Mouse (Mus musculus) B cell, adult (primary cell): ENCODE data around the gene P3h3. TPM values are rescaled to one million over a fixed set of nuclear protein-coding genes. Genes with fewer than 3 reads are reported as not detected.

Experiments
- total RNA-seq: library from RNA; stranded (reverse); gene quantifications from 4 replicates; pipeline ENCODE4 v1.2.4, GENCODE M21; 2023; ENCODE audit not compliant: inconsistent age

Gene P3h3
- total RNA-seq: 0.19 to 0.51 TPM in 2 of 4 replicates, not detected in the others

DNA sequence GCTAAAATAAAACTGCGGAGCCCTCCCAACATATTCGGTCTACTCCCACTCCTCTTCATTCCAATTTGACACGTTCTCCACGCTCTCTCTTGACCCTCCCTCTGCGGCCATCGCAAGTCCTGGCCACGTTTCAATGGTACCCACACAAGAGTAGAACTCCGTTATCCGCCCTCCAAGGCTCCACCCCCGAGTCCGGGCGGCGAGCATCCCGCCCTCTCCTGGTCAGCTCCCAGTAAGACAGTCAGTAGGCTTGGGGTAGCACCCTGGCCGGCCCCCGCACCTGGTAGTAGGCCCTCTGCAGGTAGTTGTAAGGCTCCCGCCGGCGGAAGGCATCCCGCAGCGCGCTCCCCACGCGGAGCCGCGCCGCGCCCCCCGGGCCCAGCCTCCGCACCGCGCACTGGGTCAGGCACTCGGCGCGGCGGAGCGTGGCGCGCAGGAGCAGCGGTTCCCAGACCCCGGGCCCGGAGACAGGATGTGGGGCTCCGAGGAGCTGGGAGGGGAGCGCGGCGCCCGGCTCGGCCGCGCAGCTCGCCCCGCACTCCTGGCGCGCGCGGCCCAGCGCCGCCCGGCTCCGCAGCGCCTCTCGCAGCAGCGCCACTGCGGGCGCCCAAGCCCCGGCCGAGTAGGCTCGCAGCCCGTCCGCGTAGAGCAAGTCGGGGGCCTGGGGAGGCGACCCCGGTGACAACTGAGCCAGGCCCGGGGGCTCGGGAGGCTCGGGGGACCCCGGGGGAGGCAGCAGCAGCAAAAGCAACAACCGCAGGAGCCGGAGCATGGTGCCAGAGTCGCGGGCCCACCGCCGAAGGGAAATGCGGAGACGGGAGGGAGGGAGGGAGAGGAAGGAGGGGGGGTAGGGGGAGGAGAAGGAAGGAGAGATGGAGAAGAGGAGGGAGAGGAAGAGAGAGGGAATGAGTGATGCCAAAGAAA is at the start of gene P3h3:
Gene P3h3 (minus strand): TSS at position 837 of the 924 bp plus-strand sequence.

DNA sequence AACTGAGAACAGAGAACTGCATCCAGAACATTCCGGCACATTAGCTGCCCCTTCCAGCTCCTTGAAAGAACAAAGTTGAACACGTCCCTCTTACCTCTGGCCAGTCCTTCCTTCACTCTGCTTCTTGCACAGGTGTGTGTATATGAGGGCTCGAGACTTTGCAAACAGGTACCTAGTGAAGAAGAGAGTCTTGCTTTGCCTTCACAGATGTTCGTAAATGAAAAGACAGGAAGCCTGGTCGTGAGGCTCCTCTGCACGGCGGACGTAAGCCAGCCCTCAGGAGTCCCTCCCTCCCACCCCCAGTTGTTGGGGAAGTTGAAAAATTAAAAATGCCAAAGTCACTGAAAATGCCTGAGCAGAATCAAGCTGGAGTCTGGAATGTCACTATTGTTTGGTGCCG is 30.4 kb upstream of the P3h3 start, which contains the start of gene Cd4:
Gene Cd4 (minus strand): TSS at position 236 of the 400 bp plus-strand sequence.

DNA sequence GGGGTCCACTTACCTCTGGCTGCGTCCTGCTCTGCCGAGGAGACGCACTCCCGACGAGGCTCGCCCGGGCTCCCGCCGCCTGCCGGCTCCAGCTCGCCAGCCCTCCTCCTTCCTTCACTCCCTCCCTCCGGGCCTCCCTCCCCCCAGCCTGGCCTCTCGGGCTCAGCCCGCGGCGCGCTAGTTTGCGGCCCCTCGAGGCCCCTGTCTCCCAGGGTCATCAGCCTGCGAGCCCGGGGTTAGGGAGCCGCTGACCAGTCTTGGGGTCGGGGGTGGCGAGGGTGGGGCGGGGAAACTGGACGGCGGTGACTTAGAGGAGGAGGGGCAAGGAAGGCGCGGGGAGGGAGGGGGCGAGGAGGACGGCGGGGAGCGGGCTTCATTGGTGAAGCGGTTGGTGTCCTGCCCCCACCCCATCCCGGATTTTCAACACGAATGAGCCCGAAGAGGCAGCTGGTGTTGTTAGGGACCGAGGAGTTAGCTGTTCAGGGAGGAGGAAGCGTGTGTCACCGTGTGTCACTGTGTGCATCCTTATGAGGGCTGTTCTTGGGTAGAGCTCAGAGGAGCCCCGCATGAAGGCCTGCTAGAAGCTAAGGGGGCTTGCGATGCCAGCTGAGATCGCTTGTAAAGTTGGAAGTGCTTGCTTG is 6.2 kb upstream of the P3h3 start, which contains the start of gene Gpr162:
Gene Gpr162 (minus strand): TSS at position 326 of the 641 bp plus-strand sequence.

DNA sequence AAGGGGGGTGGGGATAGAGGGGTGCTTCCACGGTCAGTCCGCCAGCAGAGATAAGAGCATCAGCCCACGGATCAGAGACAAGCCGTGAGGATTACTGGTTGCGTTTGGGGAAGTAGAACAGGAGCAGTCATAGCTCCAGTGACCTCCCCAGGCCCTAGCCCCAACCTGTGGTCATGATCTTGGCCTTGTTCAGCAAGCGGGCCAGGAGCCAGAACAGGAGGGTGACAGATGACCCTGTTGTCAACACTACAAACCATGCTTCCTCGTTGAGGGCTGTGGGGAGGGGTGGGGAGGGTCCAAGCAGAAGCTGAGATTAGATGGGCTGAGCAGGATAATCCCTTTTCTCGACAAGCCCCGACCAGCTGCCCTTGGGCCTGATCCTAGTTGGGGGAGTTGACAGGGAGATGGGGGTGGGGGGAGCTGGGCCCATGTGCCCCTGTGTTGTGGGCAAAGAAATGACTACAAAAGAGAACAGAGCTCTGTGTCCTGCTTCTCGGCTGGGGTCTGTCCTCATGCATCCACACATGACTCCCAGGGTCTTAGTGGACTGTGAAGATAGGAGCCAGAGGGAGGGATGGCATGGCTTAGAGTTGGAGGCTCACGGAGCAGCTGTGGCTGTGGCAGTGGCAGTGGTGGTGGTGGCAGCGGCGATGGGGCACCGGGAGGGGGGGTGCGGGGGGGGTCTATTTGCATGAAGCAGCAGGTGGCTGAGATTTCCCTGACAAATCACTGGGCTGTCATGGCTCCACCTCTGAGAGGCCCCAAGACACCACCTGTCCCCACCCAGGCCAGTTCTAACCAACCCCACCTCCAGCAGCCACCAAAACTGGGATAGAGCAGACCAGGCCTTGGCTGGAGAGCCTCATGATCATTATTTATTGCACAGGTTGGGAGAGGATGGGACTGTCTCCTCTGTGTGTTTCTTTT is 17.0 kb downstream of the P3h3 start, which contains the start of gene Gnb3:
Gene Gnb3 (minus strand): TSS at position 35 of the 927 bp plus-strand sequence.

DNA sequence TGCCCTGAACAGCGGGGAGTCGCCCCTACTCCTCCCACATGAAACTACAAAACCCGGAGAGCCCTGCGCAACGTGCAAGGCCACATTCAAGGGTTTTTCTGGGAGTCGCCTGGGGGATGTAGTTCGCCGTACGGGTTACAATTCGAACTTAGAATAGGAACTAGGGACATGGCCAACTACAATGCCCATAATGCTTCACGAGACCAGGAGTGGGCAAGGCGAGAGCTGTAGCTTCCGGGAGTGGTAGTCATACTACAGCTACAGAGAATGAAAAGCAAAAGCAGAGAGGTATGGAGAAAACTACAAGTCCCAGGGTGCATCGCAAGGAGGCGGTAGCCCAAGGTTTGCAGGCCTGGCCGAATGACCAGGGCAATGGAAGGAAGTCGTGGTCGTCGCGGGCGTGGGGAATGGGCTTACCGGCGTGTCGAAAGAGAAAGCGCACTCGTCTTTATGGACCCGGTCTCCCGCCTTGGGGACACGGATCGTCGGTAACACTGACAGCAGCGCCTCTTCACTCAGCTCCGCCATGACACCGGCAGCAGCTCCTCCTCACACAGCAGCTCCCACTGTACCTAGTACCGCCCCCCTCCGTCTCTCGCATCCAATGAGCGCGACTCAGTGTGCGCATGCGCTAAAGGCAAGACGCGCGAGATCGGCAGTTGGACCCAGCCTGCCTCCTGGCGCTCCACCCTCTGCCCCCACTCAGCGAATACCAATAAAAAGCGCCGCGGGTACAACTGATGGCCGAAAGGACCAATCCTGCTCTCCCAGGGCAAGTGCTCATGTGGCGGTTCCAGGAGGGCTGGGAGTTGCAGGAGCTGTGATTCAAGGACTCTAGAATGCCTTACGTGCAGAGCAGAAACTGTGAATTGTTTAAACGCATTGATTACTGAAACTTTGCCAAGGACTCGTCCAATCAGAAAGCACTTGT is 28.4 kb downstream of the P3h3 start, which contains the start of the genes Usp5 and Cdca3:
Gene Usp5 (minus strand): TSS at position 617 of the 931 bp plus-strand sequence.
Gene Cdca3 (plus strand): TSS at position 680 of the 931 bp plus-strand sequence.

DNA sequence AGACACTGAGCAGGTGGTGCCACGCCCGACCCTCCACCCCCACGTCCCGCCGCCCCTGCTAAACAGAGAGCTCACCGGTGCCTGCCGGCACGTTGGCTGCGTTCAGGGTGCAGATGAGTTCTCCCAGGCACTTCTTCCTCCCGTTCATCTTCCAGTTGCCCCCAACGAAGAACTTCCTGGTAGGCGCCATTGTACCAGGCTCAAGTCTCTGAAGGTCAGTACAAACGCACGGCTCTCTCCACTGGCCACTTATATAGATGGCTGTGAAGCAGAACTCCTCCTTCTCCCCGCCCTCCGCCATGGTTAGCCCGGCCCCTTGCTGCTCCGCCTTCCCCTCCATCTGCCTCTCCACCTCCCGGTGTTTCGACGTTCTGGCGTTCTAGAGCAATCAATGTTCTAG is 43.6 kb downstream of the P3h3 start, which contains the start of gene Tpi1:
Gene Tpi1 (minus strand): TSS at position 364 of the 400 bp plus-strand sequence.

DNA sequence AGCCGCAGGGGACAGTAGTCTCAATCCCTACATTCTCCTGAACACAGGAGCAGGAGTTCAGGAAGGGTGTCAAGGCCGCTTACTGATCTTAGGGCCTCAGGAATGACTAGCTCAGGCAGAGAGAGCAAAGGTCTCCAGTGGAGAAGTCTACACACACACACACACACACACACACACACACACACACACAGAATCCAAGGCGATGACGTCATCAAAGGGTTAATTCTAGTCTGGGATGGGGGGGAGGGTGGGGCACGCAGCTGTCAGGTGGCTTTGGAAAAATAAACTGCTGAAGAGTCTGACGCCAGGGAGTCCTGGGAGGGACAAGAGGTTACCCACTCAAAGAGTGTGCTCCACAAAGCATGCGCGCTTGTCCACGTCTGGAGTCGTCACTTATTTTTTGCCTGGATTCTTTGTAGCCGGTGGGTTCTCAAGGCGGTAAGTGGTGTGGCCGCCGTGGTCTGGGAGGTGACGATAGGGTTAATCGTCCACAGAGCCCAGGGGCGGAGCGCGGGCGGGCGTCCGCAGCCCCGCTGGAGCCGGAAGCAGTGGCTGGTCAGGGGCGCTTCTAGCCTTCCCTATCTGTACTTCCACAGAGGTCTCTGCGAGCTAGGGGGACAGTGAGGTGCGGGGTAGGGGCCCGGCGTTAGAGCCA is 49.1 kb downstream of the P3h3 start, which contains the start of gene Spsb2:
Gene Spsb2 (plus strand): TSS at position 304 of the 655 bp plus-strand sequence.

Other genes with a start within 250 kb of the P3h3 start
- gene C1s2, start 221.7 kb downstream of the P3h3 start, total RNA-seq: not detected in 4 replicates
- 44.7 to 51.8 TPM (median 50.1 TPM) in 4 replicates for gene Lpcat3, start 194.7 kb downstream of the P3h3 start, total RNA-seq
- gene Emg1, start 145.6 kb downstream of the P3h3 start, total RNA-seq: 116 to 132 TPM (median 125 TPM) in 4 replicates
- 223 to 242 TPM (median 231 TPM) in 4 replicates for gene Phb2, start 145.4 kb downstream of the P3h3 start, total RNA-seq
- 597 to 656 TPM (median 630 TPM) in 4 replicates for gene Ptpn6, start 119.0 kb downstream of the P3h3 start, total RNA-seq
- gene Grcc10, start 116.4 kb downstream of the P3h3 start, total RNA-seq: 253 to 263 TPM (median 258 TPM) in 4 replicates
- 0.16 to 2.3 TPM in 2 of 4 replicates, not detected in the others for gene Gm45234, start 101.7 kb downstream of the P3h3 start, total RNA-seq
- 21.1 to 30.7 TPM (median 28.7 TPM) in 4 replicates for gene Atn1, start 101.2 kb downstream of the P3h3 start, total RNA-seq
- 3.9 to 7.0 TPM (median 6.0 TPM) in 4 replicates for gene Eno2, start 88.1 kb downstream of the P3h3 start, total RNA-seq
- gene Lrrc23, start 78.0 kb downstream of the P3h3 start, total RNA-seq: 3.5 to 4.3 TPM (median 3.9 TPM) in 4 replicates
- gene Spsb2, start 49.1 kb downstream of the P3h3 start, total RNA-seq: 4.3 to 8.0 TPM (median 5.3 TPM) in 4 replicates
- gene Tpi1, start 43.5 kb downstream of the P3h3 start, total RNA-seq: 53.5 to 62.9 TPM (median 57.4 TPM) in 4 replicates
- gene Usp5, start 28.3 kb downstream of the P3h3 start, total RNA-seq: 67.6 to 86.7 TPM (median 79.3 TPM) in 4 replicates
- gene Cdca3, start 28.2 kb downstream of the P3h3 start, total RNA-seq: 2.7 to 6.3 TPM (median 4.4 TPM) in 4 replicates
- gene Gnb3, start 17.5 kb downstream of the P3h3 start, total RNA-seq: 0.29 to 0.30 TPM in 2 of 4 replicates, not detected in the others
- gene Gpr162, start 6.2 kb upstream of the P3h3 start, total RNA-seq: 0.51 to 0.99 TPM (median 0.79 TPM) in 4 replicates
- 0.35 to 0.93 TPM (median 0.60 TPM) in 4 replicates for gene Cd4, start 30.5 kb upstream of the P3h3 start, total RNA-seq
- 0.26 to 0.69 TPM (median 0.48 TPM) in 4 replicates for gene Lag3, start 54.0 kb upstream of the P3h3 start, total RNA-seq
- gene Ptms, start 62.4 kb upstream of the P3h3 start, total RNA-seq: 42.1 to 57.3 TPM (median 46.3 TPM) in 4 replicates
- 97.3 to 112 TPM (median 105 TPM) in 4 replicates for gene Mlf2, start 73.6 kb upstream of the P3h3 start, total RNA-seq
- 51.9 to 60.4 TPM (median 54.0 TPM) in 4 replicates for gene Cops7a, start 107.8 kb upstream of the P3h3 start, total RNA-seq
- 0.22 to 0.58 TPM (median 0.24 TPM) in 3 of 4 replicates, not detected in the other for gene Pianp, start 138.9 kb upstream of the P3h3 start, total RNA-seq
- gene Zfp384, start 151.4 kb upstream of the P3h3 start, total RNA-seq: 93.2 to 96.8 TPM (median 95.4 TPM) in 4 replicates
- 78.0 to 92.0 TPM (median 85.9 TPM) in 4 replicates for gene Ing4, start 182.0 kb upstream of the P3h3 start, total RNA-seq
- gene Acrbp, start 191.9 kb upstream of the P3h3 start, total RNA-seq: 11.9 to 20.6 TPM (median 13.3 TPM) in 4 replicates
- 11.6 to 15.7 TPM (median 14.9 TPM) in 4 replicates for gene Lpar5, start 210.2 kb upstream of the P3h3 start, total RNA-seq
- 343 to 381 TPM (median 359 TPM) in 4 replicates for gene Chd4, start 238.2 kb upstream of the P3h3 start, total RNA-seq